Mouse (Mus musculus) macrophage (primary cell): ENCODE data around the gene Mag. TPM values are rescaled to one million over a fixed set of nuclear protein-coding genes. Genes with fewer than 3 reads are reported as not detected.

Source experiments
- H3K27ac ChIP-seq: fragments of 350-480 bp; formaldehyde crosslinking; 2 replicates; pipeline ENCODE4 v1.9.0; 2021
- H3K36me3 ChIP-seq: fragments of 350-480 bp; formaldehyde crosslinking; 2 replicates; pipeline ENCODE4 v1.9.0; 2021; ENCODE audit errors: inconsistent target
- H3K4me3 ChIP-seq: fragments of 350-480 bp; formaldehyde crosslinking; 2 replicates; pipeline ENCODE4 v1.9.0; 2021; ENCODE audit errors: inconsistent target
- H3K79me2 ChIP-seq: fragments of 350-480 bp; formaldehyde crosslinking; 2 replicates; pipeline ENCODE4 v1.9.0; 2021; ENCODE audit errors: inconsistent target
- WGBS: methylation state at CpG from one replicate; pipeline ENCODE4 v1.1.7; 2026; ENCODE audit warnings: inconsistent platforms; ENCODE audit not compliant: missing documents; 5-methylcytosine and 5-hydroxymethylcytosine counted together
- polyA plus RNA-seq: library from polyadenylated mRNA; stranded (reverse); fragments of 250-400 nt; gene quantifications from 3 replicates; pipeline ENCODE4 v1.2.4, GENCODE M21; 2018; ENCODE audit warnings: inconsistent platforms
- total RNA-seq, 78 experiments: library from RNA; depleted of rRNA; stranded (reverse); fragments of 250-400 nt; gene quantifications; 1 replicate in 9 of 78; 2 replicates in 24 of 78; 3 replicates in 43 of 78; 4 replicates in 2 of 78; pipeline ENCODE4 v1.2.4; 2018; ENCODE audit warnings: inconsistent platforms in 56 of 78

Mag gene
- total RNA-seq (2018; cell fraction: chromatin; rRNA removed), result 1 to 10 TPM in 15 of 26 experiments, under 1 TPM in 7, not detected in 4; 0.21 to 6.8 (median 2.4) TPM
- 1 to 10 TPM in 20 of 26 experiments, under 1 TPM in 6; 0.54 to 6.8 (median 2.4) TPM for total RNA-seq (2018; cell fraction: cytosol; rRNA removed)
- 1 to 10 TPM in 21 of 26 experiments, under 1 TPM in 4, not detected in 1; 0.32 to 8.5 (median 2.7) TPM for total RNA-seq (2018; cell fraction: nucleus; rRNA removed)
- 0.43 to 1.9 TPM (median 0.78 TPM) in 3 replicates for polyA plus RNA-seq

DNA sequence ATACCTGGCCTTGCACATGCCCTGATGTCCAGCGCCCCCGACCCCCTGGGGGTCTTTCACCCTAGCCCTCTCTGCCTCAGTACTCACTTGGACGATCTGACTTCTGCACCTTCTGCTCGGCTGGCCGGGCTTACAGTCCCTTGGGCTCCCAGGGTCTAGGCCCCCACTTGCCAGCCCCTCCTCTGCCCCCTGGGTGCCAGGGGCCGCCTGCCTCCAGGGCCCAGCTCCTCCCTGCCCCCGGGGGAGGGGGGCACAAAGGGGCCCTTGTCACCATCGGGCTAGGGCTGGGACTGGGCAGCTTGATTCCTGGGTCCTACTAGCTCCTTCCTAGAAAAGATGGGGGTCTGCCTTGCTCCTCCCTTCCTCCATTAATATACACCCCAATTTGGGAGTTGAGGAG is at the start of gene Mag:
Gene Mag, minus strand, starts transcription at position 142 of the 400 bp plus-strand sequence.
- Histone ChIP-seq H3K79me2 (no peaks in the 10 kb centered on the region), H3K36me3 (no peaks in the 10 kb centered on the region), H3K27ac (no peak within 1 kb of the TSS), H3K4me3 (no peak within 1 kb of the TSS)
- 91% methylated on average over 8 of the region's 8 CpGs for WGBS

DNA sequence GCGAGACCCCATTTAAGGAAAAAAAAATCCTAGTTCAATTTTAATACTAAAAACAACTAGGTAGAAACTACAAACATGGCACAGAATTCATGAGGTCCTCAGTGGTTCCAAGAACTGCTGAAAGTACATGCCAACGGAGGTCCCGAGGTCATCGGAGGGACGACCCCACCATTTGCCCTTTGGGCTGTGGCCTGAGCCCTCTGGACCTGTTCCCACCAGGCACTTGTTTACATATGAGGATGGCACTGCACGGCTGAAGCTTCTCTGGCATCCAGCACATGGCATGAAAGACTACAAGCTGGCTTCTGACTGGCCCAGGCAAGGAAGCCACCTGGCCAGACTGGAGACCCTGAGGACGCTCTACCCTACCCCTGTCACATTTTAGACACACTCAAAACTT is 49.7 kb upstream of the Mag start:
- no peak overlapping the region for H3K4me3 ChIP-seq
- no peak overlapping the region for H3K27ac ChIP-seq
- no peaks in the 10 kb centered on the region for H3K36me3 ChIP-seq
- WGBS, result 92% methylated on average over 7 of the region's 7 CpGs
- H3K79me2 ChIP-seq, result no peaks in the 10 kb centered on the region

- H3K36me3 ChIP-seq, result no peaks in the 10 kb centered on the region
- no peak overlapping the region for H3K27ac ChIP-seq
- H3K79me2 ChIP-seq, result peaks cover 8% of the 10 kb centered on the region
- WGBS, result 93% methylated on average over 5 of the region's 5 CpGs
- H3K4me3 ChIP-seq, result no peak overlapping the region
Measured at GRCm38 (mm10) chr7:30962862-30963261, 48.2 kb upstream of the Mag start.

GRCm38 (mm10) chr7:30959786-30960349 is 45.2 kb upstream of the Mag start:
- H3K79me2 ChIP-seq, result peaks cover 19% of the 10 kb centered on the region
- 91% methylated on average over 6 of the region's 6 CpGs for WGBS
- no peak overlapping the region for H3K4me3 ChIP-seq
- peaks cover 2% of the 10 kb centered on the region; the same call in 1 of the 2 replicates for H3K36me3 ChIP-seq
- H3K27ac ChIP-seq, result no peak overlapping the region

DNA sequence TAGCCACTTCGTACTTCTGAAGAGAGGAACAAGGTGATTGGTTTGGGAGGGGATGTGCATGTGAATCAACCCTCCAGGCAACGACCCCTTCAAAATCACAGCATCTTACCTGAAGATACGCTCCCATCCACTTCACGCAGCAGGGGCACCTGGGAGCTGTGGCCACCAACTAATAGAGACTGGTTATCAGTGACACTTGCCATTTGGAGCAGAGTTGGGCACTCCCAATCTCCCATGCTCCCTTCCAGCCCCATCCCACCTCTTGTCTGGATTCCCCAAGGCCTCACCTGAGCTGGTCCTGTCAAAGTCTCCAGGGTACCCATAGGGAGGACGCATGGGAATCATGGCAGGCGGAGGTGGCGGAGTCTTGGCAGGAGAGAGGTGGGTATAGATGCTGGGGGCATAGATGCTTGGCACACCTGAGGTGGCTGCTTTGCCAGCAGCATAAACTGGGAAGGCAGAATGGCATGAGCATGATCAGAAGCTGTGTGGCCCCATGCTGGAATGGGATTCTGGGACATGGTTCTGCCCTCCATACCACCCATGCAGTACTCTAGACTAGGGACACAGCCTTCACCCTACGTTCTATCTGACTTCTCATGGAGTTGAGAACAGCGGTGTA is 44.3 kb upstream of the Mag start:
- no peak overlapping the region for H3K4me3 ChIP-seq
- peaks cover 8% of the 10 kb centered on the region; the same call in 1 of the 2 replicates for H3K36me3 ChIP-seq
- H3K27ac ChIP-seq, result no peak overlapping the region
- 99% methylated on average over 9 of the region's 9 CpGs for WGBS
- H3K79me2 ChIP-seq, result peaks cover 20% of the 10 kb centered on the region

GRCm38 (mm10) chr7:30958109-30958865 is 43.6 kb upstream of the Mag start:
- peaks cover 20% of the 10 kb centered on the region for H3K79me2 ChIP-seq
- peaks cover 8% of the 10 kb centered on the region; the same call in 1 of the 2 replicates for H3K36me3 ChIP-seq
- WGBS, result 87% methylated on average over 28 of the region's 28 CpGs
- peak overlapping the region; percentile 61 for H3K4me3 ChIP-seq
- peak overlapping the region; percentile 73 for H3K27ac ChIP-seq

DNA sequence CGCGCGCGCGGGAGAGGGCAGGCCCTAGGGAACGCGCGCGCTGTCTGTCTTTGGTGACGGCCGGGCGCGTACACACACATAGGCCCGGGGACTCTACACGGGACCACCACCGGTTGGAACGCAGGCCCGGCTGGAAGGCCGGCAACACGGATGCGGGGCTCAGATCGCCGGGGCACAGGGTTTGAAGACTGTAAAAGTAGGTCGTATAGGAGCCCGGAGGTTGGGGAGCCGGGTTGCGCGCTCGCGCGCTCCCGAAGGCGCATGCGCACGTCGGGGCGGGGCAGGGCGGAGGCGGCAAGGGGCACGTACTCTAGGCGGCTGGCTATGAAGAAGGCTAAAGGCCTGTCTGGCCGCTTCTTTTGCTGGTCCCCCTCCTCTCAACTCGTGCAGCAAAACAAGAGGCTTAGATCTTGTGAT is 42.7 kb upstream of the Mag start:
- H3K27ac ChIP-seq, result peak overlapping the region; percentile 73
- peaks cover 12% of the 10 kb centered on the region; the same call in 1 of the 2 replicates for H3K36me3 ChIP-seq
- WGBS, result 0% methylated on average over 39 of the region's 43 CpGs
- H3K79me2 ChIP-seq, result peaks cover 26% of the 10 kb centered on the region
- peak overlapping the region; percentile 61 for H3K4me3 ChIP-seq

- Histone ChIP-seq H3K27ac (peak within 1 kb of the TSS; percentile 73), H3K36me3 (peaks cover 17% of the 10 kb centered on the region; the same call in 1 of the 2 replicates), H3K79me2 (peaks cover 31% of the 10 kb centered on the region), H3K4me3 (peak within 1 kb of the TSS; percentile 61)
- WGBS, result 0% methylated on average over 24 of the region's 82 CpGs
Measured at GRCm38 (mm10) chr7:30956756-30957366, 42.2 kb upstream of the Mag start, which contains the start of gene Usf2. Usf2 (minus strand) TSS chr7:30956803.

- Histone ChIP-seq H3K27ac (no peak overlapping the region), H3K4me3 (no peak overlapping the region), H3K79me2 (peaks cover 36% of the 10 kb centered on the region), H3K36me3 (peaks cover 22% of the 10 kb centered on the region; the same call in 1 of the 2 replicates)
- WGBS, result 3% methylated on average over 22 of the region's 49 CpGs
Measured at GRCm38 (mm10) chr7:30956357-30956751, 41.7 kb upstream of the Mag start.

DNA sequence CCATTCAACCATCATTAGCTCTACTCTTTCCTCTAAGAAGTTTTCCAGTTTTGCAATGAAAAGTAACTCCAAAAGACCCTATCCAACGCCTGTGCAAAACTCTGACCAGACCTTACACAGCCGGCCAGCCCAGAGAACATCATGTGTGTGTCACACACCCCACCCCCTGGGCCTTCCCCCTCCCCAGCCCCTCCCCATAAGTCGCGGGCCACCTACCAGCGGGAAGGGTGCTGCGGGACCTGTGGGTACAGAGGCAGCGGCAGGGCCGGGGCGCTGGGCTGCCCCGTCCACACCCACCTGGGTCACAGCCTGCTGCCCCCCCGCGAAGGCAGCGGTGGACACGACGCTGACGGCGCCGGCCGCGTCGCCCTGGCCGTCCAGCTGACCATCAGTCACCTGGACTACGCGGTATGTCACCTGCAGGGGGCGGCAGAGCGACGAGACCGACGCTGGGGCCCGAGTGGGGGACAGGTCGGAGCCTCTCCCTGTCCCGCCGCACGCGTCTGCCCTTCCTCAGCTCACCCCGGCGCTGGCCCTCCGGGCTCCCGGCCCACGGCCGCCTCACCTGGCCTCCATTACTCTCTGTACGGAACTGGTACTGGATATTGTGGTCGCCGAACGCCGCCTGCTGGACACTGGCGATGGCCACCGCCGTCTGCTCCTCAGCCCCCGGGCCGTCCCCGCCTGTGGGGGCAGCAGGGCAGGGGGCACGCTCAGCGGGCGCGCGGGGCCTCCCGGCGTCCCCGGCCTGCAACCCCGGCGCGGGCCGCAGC is 41.1 kb upstream of the Mag start:
- no peak overlapping the region for H3K27ac ChIP-seq
- peaks cover 42% of the 10 kb centered on the region for H3K79me2 ChIP-seq
- H3K4me3 ChIP-seq, result no peak overlapping the region
- peaks cover 28% of the 10 kb centered on the region for H3K36me3 ChIP-seq
- 2% methylated on average over 45 of the region's 64 CpGs for WGBS

DNA sequence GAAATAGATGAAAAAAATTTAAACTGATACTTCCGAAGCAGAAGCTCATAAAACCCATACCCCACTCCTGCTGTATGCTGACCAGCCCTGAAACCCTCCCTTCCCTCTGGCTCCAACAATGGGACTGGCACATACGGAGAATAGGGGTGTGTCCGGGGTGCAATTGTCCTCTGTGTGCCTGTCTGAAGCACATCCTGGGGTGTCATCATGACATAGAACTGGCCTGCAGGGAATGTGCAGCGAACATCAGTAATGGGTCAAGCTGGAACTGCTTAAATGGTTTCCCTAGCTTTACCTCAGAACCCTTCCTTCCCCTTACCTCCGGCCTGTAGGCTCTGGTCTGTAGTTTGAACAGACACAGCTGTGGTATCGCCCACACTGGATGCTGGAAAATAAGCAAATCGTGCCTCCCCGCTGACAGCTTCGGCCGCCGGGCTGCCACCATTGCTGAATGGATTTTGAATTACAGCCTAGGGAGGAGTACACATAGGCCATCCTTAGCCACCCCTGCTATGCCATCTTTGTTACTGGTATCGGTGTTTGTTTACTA is 40.4 kb upstream of the Mag start:
- 90% methylated on average over 12 of the region's 12 CpGs for WGBS
- Histone ChIP-seq H3K79me2 (peaks cover 49% of the 10 kb centered on the region), H3K27ac (0 out of 2 replicates have a peak overlapping the region, but pooled peaks have one; percentile 76), H3K4me3 (no peak overlapping the region), H3K36me3 (peaks cover 35% of the 10 kb centered on the region)

- H3K36me3 ChIP-seq, result peaks cover 45% of the 10 kb centered on the region
- no peak overlapping the region for H3K4me3 ChIP-seq
- H3K79me2 ChIP-seq, result peaks cover 60% of the 10 kb centered on the region
- 59% methylated on average over 3 of the region's 3 CpGs for WGBS
- H3K27ac ChIP-seq, result peak overlapping the region; percentile 76
Measured at GRCm38 (mm10) chr7:30954036-30954435, 39.4 kb upstream of the Mag start.

GRCm38 (mm10) chr7:30953459-30953858 is 38.8 kb upstream of the Mag start:
- no peak overlapping the region for H3K4me3 ChIP-seq
- WGBS, result 0% methylated on average over 6 of the region's 6 CpGs
- H3K36me3 ChIP-seq, result peaks cover 47% of the 10 kb centered on the region
- H3K79me2 ChIP-seq, result peaks cover 58% of the 10 kb centered on the region
- peak overlapping the region; percentile 76 for H3K27ac ChIP-seq
